9 mouse cellular contexts compared by ENCODE assay signal in genomic region chr16:21865250-21865982, GRCm38 (mm10).
DNase-seq lines count a peak whose midpoint lies in the region; ATAC-seq and TF ChIP-seq lines count a peak whose summit lies in the region.
"Had no signal": no experiment of that assay in that cellular context is flagged by ENCODE, and none has a peak within 500 bp of the region (broad histone marks: within the 10 kb centered on the region; RNA-seq: fewer than 3 reads in every experiment).

No protein-coding gene starts in this region.

- 57% methylated on average over 7 of the region's 7 CpGs for WGBS in forebrain, embryonic 12.5 days
- WGBS in kidney, embryonic 14.5 days = 11% methylated on average over 7 of the region's 7 CpGs

- no peak overlapping the region for H3K9ac ChIP-seq in forebrain, embryonic 12.5 days
- H3K9ac ChIP-seq in kidney, embryonic 14.5 days (ENCODE audit: low read depth, low read length) = no peak overlapping the region

- no peaks in the 10 kb centered on the region for H3K36me3 ChIP-seq in forebrain, embryonic 12.5 days (replicated peaks)
- no peaks in the 10 kb centered on the region for H3K36me3 ChIP-seq in kidney, embryonic 14.5 days (ENCODE audit: control insufficient read depth, insufficient read depth, low read length)
- no peaks in the 10 kb centered on the region for H3K36me3 ChIP-seq in myocyte (ENCODE audit: control insufficient read depth, insufficient read depth)

- no peak for TF ChIP-seq POLR2A in myocyte (IDR thresholded peaks at IDR 0.05; ENCODE audit: insufficient read length, low read depth)

- no peaks in the 10 kb centered on the region for H3K9me3 ChIP-seq in forebrain, embryonic 12.5 days
- no peaks in the 10 kb centered on the region for H3K9me3 ChIP-seq in kidney, embryonic 14.5 days (ENCODE audit: control insufficient read depth, low read length)

- no peak overlapping the region for H3K4me2 ChIP-seq in forebrain, embryonic 12.5 days
- H3K4me2 ChIP-seq in kidney, embryonic 14.5 days (replicated peaks; ENCODE audit: low read depth, low read length) = no peak overlapping the region
- no peak overlapping the region for H3K4me2 ChIP-seq in myocyte (ENCODE audit: low read depth)

- H3K79me2 ChIP-seq in myocyte (ENCODE audit: control insufficient read depth, insufficient read depth) = no peaks in the 10 kb centered on the region

- no peak for TF ChIP-seq CTCF in gastrocnemius, adult 2 months (IDR thresholded peaks at IDR 0.05)

- intact Hi-C loops in heart, postnatal 36 days (cut with DNase I) = no loop called here
- intact Hi-C loops in gastrocnemius, adult 2 months (cut with DNase I) = no loop called here

- no peak overlapping the region for H3K4me3 ChIP-seq in forebrain, embryonic 12.5 days (replicated peaks)
- no peak overlapping the region for H3K4me3 ChIP-seq in kidney, embryonic 14.5 days (ENCODE audit: low read length)
- no peak overlapping the region for H3K4me3 ChIP-seq in myocyte
- H3K4me3 ChIP-seq in gastrocnemius, adult 2 months = no peak overlapping the region

- no peak overlapping the region for H3ac ChIP-seq in myocyte (ENCODE audit: control insufficient read depth, insufficient read length)

- peak; percentile 86 for DNase-seq in embryo, embryonic 10 days (ENCODE audit: low spot score)
- DNase-seq in heart, postnatal 36 days = no peak
- DNase-seq in heart, adult 9 months (ENCODE audit: low spot score in 2 of 2) = no peak
- no peak for DNase-seq in gastrocnemius, adult 2 months
- DNase-seq: heart, adult 11 months had no signal

- H3K27me3 ChIP-seq in forebrain, embryonic 12.5 days = no peaks in the 10 kb centered on the region
- H3K27me3 ChIP-seq in kidney, embryonic 14.5 days (ENCODE audit: control insufficient read depth, insufficient read depth, low read length) = no peaks in the 10 kb centered on the region; the same call in 1 of the 2 replicates
- no peaks in the 10 kb centered on the region for H3K27me3 ChIP-seq in myocyte (ENCODE audit: control insufficient read depth, insufficient read depth, insufficient read length)
- H3K27me3 ChIP-seq: Patski had no signal

- peak overlapping the region; percentile 57 for H3K27ac ChIP-seq in forebrain, embryonic 12.5 days
- H3K27ac ChIP-seq in kidney, embryonic 14.5 days (ENCODE audit: low read depth, low read length) = no peak overlapping the region
- no peak overlapping the region for H3K27ac ChIP-seq in gastrocnemius, adult 2 months

- H3K4me1 ChIP-seq in forebrain, embryonic 12.5 days = peaks cover 40% of the 10 kb centered on the region
- H3K4me1 ChIP-seq in kidney, embryonic 14.5 days (ENCODE audit: control insufficient read depth, insufficient read depth, low read length) = 0 out of 2 replicates have a peak, but pooled peaks cover 4% of the 10 kb centered on the region

- ATAC-seq in forebrain, embryonic 12.5 days (ENCODE audit: low FRiP score) = no peak
- ATAC-seq in kidney, embryonic 14.5 days (ENCODE audit: low FRiP score, low TSS enrichment) = peak; percentile 49; the same call in 1 of the 2 replicates
- ATAC-seq: Patski had no signal

TF ChIP-seq in myocyte, 11 proteins besides CTCF, POLR2A, EP300 and RAD21:
- TF ChIP-seq POLR2AphosphoS2 (IDR thresholded peaks at IDR 0.05; ENCODE audit: insufficient read length, low read depth) (no peak), MAX (IDR thresholded peaks at IDR 0.05; ENCODE audit: low read depth) (no peak), SRF (IDR thresholded peaks at IDR 0.05; ENCODE audit: control insufficient read depth, insufficient read length, low read depth) (peak; percentile 8), REST (IDR thresholded peaks at IDR 0.05; ENCODE audit: insufficient read depth, insufficient read length) (no peak), CEBPB (IDR thresholded peaks at IDR 0.05; ENCODE audit: insufficient read depth, poor library complexity, severe bottlenecking) (no peak)
